Mouse (Mus musculus): ENCODE data around the gene Rab3c. TPM values are rescaled to one million over a fixed set of nuclear protein-coding genes. Genes with fewer than 3 reads are reported as not detected.
A peak's percentile ranks its signal among the peaks of the same experiment; 100 is the strongest.

The Rab3c gene
- polyA plus RNA-seq, 2 experiments: 0.03 to 0.31 TPM

DNA sequence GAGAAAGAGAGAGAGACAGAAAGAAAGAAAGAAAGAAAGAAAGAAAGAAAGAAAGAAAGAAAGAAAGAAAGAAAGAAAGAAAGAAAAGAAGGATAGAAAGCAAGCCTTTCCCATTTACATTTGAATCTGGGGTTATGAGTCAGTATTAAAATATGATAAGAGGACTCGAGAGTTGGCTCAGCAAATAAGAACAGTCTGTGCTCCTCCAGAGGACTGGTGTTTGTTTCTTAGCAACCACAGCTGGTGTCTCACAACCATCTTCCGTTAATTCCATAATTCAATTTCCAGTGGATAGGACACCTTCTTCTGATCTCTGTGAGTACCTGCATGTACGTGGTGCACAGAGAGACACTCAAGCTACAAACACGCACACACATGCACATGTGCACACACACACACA, 3.0 kb upstream of the Rab3c start:
- Histone ChIP-seq H3K27me3 (ENCODE audit: control insufficient read depth, insufficient read depth, low read length) (peaks cover 8% of the 10 kb centered on the region), H3K9ac (ENCODE audit: low read depth, low read length, severe bottlenecking) (no peak overlapping the region), H3K27ac (replicated peaks; ENCODE audit: low read depth, low read length) (no peak overlapping the region), H3K4me1 (ENCODE audit: control insufficient read depth, insufficient read depth, low read length) (no peaks in the 10 kb centered on the region), H3K9me3 (ENCODE audit: control insufficient read depth, low read length) (0 out of 2 replicates have a peak, but pooled peaks cover 3% of the 10 kb centered on the region), H3K4me3 (replicated peaks; ENCODE audit: low read length) (no peak overlapping the region), H3K36me3 (ENCODE audit: control insufficient read depth, insufficient read depth, low read length) (no peaks in the 10 kb centered on the region), H3K4me2 (replicated peaks; ENCODE audit: low read depth, low read length, severe bottlenecking) (no peak overlapping the region)
- WGBS: 70% methylated on average over 4 of the region's 4 CpGs
- no peak for DNase-seq (ENCODE audit: low spot score)
- TF ChIP-seq POLR2A (IDR thresholded peaks at IDR 0.05; ENCODE audit: borderline replicate concordance, extremely low read depth, insufficient read depth, insufficient read length): no peak
- ATAC-seq (ENCODE audit: low FRiP score, low read depth): no peak

DNA sequence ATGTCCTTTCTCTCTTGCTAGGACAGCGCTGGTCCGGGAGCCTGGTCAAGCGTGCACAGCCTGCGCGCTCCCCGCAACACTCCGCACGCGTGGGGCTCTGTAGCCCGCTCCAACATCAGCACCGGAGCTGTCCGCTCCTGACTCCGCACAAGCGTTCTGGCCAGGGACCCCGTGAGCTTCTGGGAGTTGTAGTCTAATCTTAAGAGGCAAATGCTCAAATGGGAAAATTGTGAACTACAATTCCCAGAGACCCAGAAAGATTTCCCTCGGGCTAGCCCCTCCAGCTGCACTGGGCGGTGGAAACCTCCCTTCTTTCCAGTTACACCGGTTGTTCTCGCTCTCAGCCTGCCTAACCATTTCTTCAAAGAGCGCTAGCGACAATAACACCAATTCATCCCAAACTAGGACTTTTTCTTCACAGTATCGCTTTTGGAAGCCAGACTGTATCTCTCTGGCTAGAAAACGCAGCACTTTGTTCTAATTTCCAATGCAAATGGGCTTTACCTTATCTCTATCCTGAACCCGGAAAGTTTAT, 701 bp downstream of the Rab3c start:
- peak; percentile 96 for ATAC-seq (ENCODE audit: low FRiP score, low read depth)
- Histone ChIP-seq H3K27ac (replicated peaks; ENCODE audit: low read depth, low read length) (no peak overlapping the region), H3K4me3 (replicated peaks; ENCODE audit: low read length) (peak overlapping the region; percentile 36), H3K36me3 (ENCODE audit: control insufficient read depth, insufficient read depth, low read length) (no peaks in the 10 kb centered on the region), H3K9ac (ENCODE audit: low read depth, low read length, severe bottlenecking) (no peak overlapping the region), H3K4me2 (replicated peaks; ENCODE audit: low read depth, low read length, severe bottlenecking) (peak overlapping the region; percentile 67), H3K9me3 (ENCODE audit: control insufficient read depth, low read length) (0 out of 2 replicates have a peak, but pooled peaks cover 3% of the 10 kb centered on the region), H3K27me3 (ENCODE audit: control insufficient read depth, insufficient read depth, low read length) (peaks cover 8% of the 10 kb centered on the region), H3K4me1 (ENCODE audit: control insufficient read depth, insufficient read depth, low read length) (no peaks in the 10 kb centered on the region)
- TF ChIP-seq POLR2A (IDR thresholded peaks at IDR 0.05; ENCODE audit: borderline replicate concordance, extremely low read depth, insufficient read depth, insufficient read length): no peak
- 2% methylated on average over 24 of the region's 24 CpGs for WGBS
- DNase-seq (ENCODE audit: low spot score): peak; percentile 93

DNA sequence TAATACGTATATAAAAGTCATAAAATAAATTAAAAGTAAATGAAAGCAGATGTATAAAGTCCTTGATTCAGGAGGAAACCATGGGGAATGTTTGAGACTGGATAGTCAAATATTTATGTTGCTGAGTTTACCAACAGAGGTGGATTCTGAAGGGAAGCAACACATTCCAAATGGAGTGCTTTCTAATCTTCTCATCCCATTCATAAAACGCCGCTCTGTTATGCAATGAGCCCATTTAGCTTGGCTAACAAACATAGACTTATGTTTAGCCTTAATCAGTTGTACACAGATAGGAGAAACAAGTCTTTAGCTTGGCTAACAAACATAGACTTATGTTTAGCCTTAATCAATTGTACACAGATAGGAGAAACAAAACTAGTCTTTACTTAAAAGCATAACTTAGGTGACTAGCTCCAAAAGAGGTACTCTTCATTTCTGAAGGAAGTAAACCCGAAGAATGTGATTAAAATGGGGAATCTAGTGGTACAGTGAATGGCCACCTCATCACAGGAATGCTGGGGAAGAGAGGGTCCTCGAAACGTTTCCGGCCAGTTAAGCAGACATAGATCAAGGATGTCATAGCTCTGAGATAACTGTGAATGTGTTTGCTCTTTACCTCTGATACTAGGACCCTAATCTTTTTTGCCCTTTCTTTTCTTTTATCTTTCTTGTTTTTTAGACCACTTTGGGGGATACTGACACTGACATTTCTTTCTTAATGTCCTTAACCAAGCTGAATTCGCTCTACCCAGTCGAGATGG, 1.6 kb downstream of the Rab3c start:
- no peak for TF ChIP-seq POLR2A (IDR thresholded peaks at IDR 0.05; ENCODE audit: borderline replicate concordance, extremely low read depth, insufficient read depth, insufficient read length)
- 53% methylated on average over 9 of the region's 9 CpGs for WGBS
- Histone ChIP-seq H3K9me3 (ENCODE audit: control insufficient read depth, low read length) (0 out of 2 replicates have a peak, but pooled peaks cover 3% of the 10 kb centered on the region), H3K4me1 (ENCODE audit: control insufficient read depth, insufficient read depth, low read length) (no peaks in the 10 kb centered on the region), H3K4me2 (replicated peaks; ENCODE audit: low read depth, low read length, severe bottlenecking) (no peak overlapping the region), H3K36me3 (ENCODE audit: control insufficient read depth, insufficient read depth, low read length) (no peaks in the 10 kb centered on the region), H3K27me3 (ENCODE audit: control insufficient read depth, insufficient read depth, low read length) (peaks cover 8% of the 10 kb centered on the region), H3K27ac (replicated peaks; ENCODE audit: low read depth, low read length) (no peak overlapping the region), H3K4me3 (replicated peaks; ENCODE audit: low read length) (no peak overlapping the region), H3K9ac (ENCODE audit: low read depth, low read length, severe bottlenecking) (no peak overlapping the region)
- DNase-seq (ENCODE audit: low spot score) (no peak), ATAC-seq (ENCODE audit: low FRiP score, low read depth) (no peak)

- TF ChIP-seq POLR2A (IDR thresholded peaks at IDR 0.05; ENCODE audit: borderline replicate concordance, extremely low read depth, insufficient read depth, insufficient read length): no peak
Observed at GRCm38 (mm10) chr13:110277709-110278108, 3.1 kb downstream of the Rab3c start.

GRCm38 (mm10) chr13:110275471-110275870, 5.3 kb downstream of the Rab3c start:
- Histone ChIP-seq H3K4me2 (replicated peaks; ENCODE audit: low read depth, low read length, severe bottlenecking) (no peak overlapping the region), H3K9ac (ENCODE audit: low read depth, low read length, severe bottlenecking) (no peak overlapping the region), H3K9me3 (ENCODE audit: control insufficient read depth, low read length) (no peaks in the 10 kb centered on the region), H3K27me3 (ENCODE audit: control insufficient read depth, insufficient read depth, low read length) (no peaks in the 10 kb centered on the region; the same call in none of the 2 replicates), H3K4me1 (ENCODE audit: control insufficient read depth, insufficient read depth, low read length) (no peaks in the 10 kb centered on the region), H3K4me3 (replicated peaks; ENCODE audit: low read length) (no peak overlapping the region), H3K27ac (replicated peaks; ENCODE audit: low read depth, low read length) (no peak overlapping the region), H3K36me3 (ENCODE audit: control insufficient read depth, insufficient read depth, low read length) (no peaks in the 10 kb centered on the region)
- no peak for ATAC-seq (ENCODE audit: low FRiP score, low read depth)
- no peak for TF ChIP-seq POLR2A (IDR thresholded peaks at IDR 0.05; ENCODE audit: borderline replicate concordance, extremely low read depth, insufficient read depth, insufficient read length)
- WGBS: 89% methylated on average over 3 of the region's 3 CpGs
- no peak for DNase-seq (ENCODE audit: low spot score)

More at GRCm38 (mm10) chr13:110277709-110278108, 3.1 kb downstream of the Rab3c start:
- ATAC-seq (ENCODE audit: low FRiP score, low read depth): no peak
- H3K4me2 ChIP-seq (replicated peaks; ENCODE audit: low read depth, low read length, severe bottlenecking): no peak overlapping the region
- peaks cover 8% of the 10 kb centered on the region for H3K27me3 ChIP-seq (ENCODE audit: control insufficient read depth, insufficient read depth, low read length)
- no peak overlapping the region for H3K4me3 ChIP-seq (replicated peaks; ENCODE audit: low read length)
- no peaks in the 10 kb centered on the region for H3K4me1 ChIP-seq (ENCODE audit: control insufficient read depth, insufficient read depth, low read length)
- no peak overlapping the region for H3K27ac ChIP-seq (replicated peaks; ENCODE audit: low read depth, low read length)
- H3K36me3 ChIP-seq (ENCODE audit: control insufficient read depth, insufficient read depth, low read length): no peaks in the 10 kb centered on the region
- H3K9ac ChIP-seq (ENCODE audit: low read depth, low read length, severe bottlenecking): no peak overlapping the region
- no peak for DNase-seq (ENCODE audit: low spot score)
- 0 out of 2 replicates have a peak, but pooled peaks cover 3% of the 10 kb centered on the region for H3K9me3 ChIP-seq (ENCODE audit: control insufficient read depth, low read length)

All from limb, embryonic 14.5 days (tissue).